Mouse (Mus musculus) megakaryocyte-erythroid progenitor cell, adult 5-6 weeks (primary cell): ENCODE measurements around the gene Zmym1. TPM values are rescaled to one million over a fixed set of nuclear protein-coding genes. Genes with fewer than 3 reads are reported as not detected.
A peak's percentile ranks its signal among the peaks of the same experiment; 100 is the strongest.
"Not testable (repeated sequence)": the region's sequence is repeated elsewhere in the genome, so short reads cannot be mapped to it uniquely, and the experiment has no call there.

Source experiments
- ATAC-seq: replicated peaks from 2 replicates; pipeline ENCODE4 v1.8.0; 2016; ENCODE audit warnings: mild to moderate bottlenecking, inconsistent platforms; ENCODE audit not compliant: severe bottlenecking, poor library complexity, low FRiP score, low TSS enrichment
- total RNA-seq, 2 experiments: library from RNA; stranded (forward) in 1 of 2; stranded (reverse) in 1 of 2; fragments of 200-1000, 215-1000 nt in 1 of 2; fragments of >200 nt in 1 of 2; fragmentation: Nextera tagmentation in 1 of 2; gene quantifications; 2 replicates each; pipeline ENCODE4 v1.2.3; 2014 to 2017

The Zmym1 gene
- total RNA-seq, 2 experiments from 2014 or later: 13.6 to 20.0 TPM

DNA sequence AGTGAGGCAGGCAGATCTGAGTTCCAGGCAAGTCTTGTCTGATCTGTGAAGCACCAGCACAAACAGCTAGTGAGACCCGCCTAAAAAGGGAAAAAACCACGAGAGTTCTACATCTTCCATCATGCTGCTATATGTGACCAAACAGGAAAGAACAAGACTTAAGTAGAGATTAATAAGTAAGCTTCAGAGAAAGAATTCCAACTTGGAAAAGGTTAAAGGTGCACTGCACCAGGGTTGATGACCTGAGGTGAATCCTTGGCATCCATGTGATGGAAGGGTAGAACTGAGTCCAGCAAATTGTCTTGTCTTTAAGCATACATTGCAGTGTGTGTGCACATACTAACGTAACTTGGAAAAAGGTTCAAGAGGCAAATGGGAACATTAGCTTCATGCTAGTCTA, 23.8 kb downstream of the Zmym1 start:
- ATAC-seq: no peak

DNA sequence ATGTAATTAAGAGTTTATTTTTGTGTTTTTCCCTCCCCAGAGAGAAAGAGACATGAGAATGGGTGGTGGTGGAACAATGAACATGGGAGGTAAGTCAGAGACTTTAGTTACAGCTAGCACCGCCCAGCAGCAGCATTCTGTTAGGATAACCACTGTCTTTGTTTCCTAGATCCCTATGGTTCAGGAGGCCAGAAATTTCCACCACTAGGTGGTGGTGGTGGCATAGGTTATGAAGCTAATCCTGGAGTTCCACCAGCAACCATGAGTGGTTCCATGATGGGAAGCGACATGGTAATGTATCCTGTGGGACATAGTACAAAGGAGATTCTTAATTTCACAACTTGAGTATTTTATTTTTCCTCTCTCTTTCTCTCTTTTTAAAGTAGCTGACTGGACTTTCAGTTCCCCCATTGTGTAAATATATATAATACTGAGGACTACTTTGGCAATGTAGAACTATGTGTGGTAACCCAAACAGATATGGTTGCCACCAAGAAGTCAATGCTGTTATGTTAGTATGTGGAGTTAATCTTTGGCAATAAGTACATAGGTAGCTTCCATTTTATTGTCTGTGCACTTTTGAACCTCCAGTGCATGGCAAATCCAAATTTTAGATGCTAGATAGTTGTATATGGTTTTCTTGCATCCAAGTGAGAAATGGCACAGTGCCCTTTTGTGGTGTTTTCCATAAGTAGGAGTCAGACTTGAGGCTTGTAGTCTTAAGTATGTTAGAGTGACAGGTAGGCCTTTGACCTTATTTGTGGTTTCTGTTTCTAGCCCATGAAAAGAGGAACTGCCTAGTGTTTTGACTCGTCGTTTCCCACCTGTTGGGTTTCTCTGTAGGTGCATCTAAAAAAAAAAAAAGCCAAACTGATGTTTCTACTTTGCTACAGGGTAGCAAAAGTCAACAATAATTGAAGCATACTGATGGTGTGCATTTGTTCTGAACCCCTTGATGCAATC, 33.4 kb downstream of the Zmym1 start:
- ATAC-seq: peak; percentile 60; the same call in 1 of the 2 replicates

DNA sequence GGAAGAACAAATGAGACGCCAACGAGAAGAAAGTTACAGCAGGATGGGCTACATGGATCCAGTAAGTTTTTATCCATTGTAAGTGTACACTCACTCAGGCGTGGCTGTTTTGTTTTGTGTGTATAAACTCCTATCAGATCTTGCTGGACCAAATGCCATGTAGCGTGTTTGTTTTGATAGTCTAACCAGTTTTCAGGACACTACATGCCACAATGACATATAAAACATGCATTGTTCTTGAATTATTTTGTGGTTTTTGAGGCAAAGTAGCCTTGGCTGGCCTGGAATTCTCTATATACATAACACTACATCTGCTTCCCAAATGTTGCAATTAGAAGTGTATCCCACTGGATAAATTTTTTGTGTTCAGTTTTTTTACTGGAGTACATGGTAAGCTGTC, 34.1 kb downstream of the Zmym1 start:
- no peak for ATAC-seq

DNA sequence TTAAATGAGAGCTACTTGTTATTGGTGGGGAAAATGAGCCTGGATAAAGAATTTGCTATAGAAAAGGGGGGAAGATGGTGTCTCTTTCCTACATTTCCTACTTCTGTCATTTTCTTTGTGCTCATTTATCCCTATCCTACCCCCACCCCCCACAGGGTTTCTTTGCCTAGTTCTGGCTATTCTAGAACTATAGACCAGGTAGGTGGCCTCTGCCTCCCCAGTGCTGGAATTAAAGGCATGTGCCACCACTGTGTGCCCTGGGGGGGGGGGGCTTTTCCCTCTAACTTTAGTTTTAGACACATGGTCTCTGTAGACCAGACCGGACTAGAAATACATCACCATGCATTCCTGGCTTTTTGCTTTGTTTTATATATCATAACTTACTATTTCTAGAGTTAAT, 36.7 kb downstream of the Zmym1 start:
- no peak for ATAC-seq

DNA sequence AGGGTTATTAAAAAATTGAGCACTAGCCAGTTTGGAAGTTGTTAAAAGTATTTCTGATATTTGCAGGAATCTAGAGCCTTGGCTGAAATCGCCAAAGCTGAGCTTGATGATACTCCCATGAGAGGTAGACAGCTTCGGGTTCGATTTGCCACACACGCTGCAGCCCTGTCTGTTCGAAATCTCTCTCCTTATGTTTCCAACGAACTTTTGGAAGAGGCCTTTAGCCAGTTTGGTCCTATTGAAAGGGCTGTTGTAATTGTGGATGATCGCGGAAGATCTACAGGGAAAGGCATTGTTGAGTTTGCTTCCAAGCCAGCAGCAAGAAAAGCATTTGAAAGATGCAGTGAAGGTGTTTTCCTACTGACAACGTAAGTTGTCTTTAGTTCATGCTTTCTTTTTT, 37.8 kb downstream of the Zmym1 start:
- no peak for ATAC-seq

DNA sequence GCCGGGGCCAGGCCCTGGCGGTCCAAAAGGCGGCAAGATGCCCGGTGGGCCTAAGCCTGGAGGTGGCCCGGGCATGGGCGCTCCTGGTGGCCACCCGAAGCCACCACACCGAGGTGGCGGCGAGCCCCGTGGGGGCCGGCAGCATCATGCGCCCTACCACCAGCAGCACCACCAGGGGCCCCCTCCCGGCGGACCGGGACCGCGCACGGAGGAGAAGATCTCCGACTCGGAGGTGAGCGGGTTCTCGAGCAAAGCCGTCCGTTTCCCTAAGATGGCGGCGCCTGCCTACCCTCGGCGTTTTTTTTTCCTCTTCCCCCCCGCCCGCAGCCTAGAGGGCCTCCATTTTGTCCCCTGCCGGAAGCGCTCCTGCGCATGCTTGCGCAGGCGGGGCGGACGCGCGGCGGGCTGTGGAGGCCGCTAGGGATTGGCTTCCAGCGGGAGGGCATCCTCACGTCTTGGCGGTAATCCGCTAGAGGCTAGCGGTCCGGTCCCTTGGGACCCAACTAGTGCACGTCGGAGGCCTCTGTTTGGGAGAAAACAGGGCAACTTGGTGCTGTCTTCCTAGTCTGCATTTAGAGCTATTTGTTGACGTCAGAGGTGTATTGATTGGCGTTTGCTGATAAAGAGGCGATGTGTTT, 38.8 kb downstream of the Zmym1 start:
- peak; percentile 67 for ATAC-seq

DNA sequence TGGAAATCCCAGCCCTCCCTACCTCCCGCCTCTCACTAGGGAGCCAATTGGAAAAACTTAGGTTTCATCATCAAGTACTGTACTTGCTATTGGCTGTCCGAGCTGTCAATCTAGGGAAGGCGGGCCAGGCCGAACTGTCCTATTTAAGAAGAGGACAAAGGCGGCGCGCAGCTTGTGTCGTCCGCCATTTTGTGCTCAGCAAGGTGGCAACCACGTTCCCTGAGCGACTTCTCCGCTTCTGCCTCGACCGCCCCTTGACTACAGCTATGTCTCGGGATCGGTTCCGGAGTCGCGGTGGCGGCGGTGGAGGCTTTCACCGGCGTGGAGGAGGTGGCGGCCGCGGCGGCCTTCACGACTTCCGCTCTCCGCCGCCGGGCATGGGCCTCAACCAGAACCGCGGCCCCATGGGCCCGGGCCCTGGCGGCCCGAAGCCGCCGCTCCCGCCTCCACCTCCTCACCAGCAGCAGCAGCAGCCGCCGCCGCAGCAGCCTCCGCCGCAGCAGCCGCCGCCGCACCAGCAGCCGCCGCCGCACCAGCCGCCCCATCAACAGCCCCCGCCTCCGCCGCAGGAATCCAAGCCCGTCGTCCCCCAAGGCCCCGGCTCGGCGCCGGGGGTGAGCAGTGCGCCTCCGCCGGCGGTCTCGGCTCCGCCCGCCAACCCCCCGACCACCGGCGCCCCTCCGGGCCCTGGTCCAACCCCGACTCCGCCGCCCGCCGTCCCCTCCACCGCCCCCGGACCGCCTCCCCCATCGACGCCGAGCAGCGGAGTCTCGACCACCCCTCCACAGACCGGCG, 39.6 kb downstream of the Zmym1 start, which contains the start of gene Sfpq:
Gene Sfpq, plus strand, starts transcription at position 174 of the 795 bp plus-strand sequence.
- peak; percentile 89 for ATAC-seq

DNA sequence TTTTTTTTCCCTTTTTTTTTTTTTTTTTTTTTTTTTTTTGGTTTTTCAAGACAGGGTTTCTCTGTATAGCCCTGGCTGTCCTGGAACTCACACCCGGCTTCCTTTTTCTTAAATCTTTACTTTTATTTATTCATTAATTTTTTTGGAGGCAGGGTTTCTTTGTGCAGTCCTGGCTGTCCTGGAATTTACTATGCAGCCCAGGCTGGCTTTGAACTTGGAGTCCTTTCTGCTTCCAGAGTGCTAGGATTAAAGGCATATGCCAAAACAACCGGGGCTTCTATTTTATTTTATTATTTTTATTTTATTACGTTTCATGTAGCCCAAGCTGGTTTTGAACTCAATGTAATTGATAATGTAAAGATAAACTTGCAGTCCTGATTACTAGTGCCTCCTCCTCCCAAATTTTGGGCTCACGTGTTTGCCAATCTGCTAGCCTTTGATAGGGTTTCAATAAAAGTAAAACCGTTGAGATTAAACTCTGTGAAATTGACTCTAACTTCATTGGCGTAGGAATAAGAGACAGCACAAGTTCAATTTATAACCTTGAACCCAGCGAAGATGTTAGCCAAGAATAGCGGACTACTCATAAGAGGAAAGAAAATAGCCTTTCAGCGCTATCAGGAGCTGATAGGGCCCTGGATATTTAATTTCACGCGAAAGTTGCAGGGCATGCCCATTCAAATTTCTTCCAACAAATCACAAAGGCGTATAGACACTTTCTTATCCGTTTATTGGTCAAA, 40.4 kb downstream of the Zmym1 start:
- no peak; the same call in 1 of the 2 replicates for ATAC-seq

DNA sequence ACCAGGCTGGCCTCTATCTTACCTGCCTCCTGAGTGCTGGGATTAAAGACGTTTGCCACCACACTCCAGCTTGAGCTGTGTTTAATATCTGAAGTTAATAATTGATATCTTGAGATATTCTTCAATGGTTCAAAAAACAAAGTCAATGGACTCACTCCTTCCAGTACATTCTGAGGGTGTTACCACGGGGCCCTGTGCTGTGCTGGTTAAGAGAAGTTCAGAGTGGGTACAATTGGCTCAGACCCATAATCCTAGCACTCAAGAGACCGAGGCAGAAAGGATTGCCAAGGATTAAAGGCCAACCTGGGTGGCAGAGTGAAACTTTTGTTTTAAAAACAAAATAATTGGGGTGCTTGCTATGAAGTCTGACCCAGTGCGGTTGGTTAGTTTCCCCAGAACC, 44.6 kb downstream of the Zmym1 start:
- ATAC-seq: no peak

DNA sequence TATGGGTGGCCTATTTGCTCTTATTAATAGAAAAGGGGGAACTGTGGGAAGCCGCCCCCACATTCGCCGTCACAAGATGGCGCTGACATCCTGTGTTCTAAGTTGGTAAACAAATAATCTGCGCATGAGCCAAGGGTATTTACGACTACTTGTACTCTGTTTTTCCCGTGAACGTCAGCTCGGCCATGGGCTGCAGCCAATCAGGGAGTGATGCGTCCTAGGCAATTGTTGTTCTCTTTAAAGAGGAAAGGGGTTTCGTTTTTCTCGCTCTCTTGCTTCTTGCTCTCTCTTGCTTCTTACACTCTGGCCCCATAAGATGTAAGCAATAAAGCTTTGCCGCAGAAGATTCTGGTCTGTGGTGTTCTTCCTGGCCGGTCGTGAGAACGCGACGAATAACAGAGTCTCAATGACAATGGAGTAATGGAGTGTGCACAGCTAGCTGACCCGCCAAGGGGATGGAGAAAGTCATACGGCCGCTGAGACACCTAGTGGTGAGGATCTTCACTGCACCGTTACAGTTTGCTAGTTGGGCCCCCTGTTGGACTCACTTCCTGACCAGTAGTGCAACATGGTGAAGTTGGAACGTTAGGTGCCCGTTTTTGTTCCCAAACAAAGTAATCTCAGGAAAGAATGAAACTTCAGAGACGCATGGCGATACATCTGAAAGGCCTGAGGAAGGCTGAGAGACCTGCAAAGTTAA, 45.5 kb downstream of the Zmym1 start:
- peak; percentile 100 for ATAC-seq

DNA sequence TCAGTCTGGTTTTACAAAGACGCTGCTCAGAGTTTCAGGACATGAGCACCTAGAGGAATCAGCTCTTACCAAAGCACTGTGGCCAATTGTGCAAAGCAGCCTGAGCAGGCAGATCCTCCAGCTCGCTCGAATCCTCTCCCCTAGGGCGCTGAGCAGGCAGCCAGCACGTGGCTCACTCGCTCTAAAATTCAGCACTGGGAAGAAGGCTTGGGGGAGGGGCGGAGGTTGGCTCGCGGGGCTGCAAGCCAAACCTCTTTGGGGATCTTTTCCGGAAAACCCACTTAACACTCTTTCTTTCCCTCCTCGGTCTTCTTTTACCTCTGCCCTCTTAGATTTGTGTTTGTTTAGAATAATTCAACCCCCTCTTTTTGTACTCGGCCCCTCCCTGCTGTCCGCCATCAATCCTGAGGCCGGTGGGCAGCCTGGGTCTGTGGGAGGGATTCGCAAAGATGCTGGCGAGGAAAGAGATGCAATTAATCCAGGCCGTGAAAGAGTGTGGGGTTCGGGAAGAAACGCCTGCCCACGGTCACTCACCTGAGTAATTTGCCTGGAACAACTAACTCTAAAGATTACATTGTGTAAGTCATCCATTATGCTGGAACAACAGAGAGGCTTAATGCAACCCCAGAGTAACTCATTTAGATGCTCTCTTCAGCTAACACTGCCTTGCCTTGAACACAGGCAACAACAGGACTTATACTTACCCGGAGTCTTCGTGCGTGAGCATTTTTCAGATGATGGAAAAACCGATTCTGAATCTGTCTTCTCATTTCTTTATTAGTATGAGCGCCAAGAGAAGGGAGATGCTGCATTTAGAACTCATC, 55.6 kb downstream of the Zmym1 start:
- peak; percentile 70; the same call in 1 of the 2 replicates for ATAC-seq

DNA sequence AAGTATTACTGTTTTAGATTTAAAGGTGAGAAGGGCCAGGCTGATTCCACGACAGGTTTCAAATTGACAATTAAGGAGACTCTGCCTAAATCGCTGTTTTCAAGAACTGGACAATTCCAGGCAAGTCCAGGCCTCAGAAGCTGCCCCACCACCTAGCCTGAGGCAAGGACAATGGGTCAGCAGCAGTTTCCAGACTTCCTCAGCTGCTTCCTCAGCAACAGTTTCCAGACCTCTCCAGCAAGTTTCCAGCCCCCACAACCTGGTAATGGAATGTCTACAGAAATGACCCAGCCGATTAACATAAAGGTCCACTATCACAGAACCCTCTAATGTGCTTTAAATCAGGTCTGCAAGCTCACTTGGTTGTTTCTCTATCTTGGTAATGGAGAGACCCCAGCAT, 56.6 kb downstream of the Zmym1 start:
- no peak for ATAC-seq

DNA sequence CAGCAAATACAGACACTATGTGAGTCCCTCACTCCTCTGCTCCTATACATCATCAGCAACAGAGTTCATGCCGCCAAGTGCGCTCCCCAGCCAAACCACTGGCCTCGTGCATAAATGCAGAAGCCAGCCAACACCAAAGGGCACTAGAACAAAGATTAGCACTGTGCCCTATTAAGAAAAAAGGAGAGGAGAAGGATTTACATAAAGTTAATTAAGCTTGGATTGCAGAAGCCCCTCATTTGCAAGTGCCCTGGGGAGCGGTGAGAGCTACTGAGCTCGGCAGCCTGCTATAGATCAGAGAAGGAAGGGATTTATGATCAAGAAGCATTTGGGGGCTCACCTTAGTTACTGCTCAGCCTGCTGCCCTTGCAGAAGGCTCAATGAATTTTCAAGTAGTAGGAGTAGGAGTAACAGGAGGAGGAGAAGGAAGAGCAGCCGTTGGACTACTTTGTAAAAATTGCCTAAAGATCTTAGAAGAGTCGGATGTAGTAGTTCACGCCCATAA, 60.3 kb downstream of the Zmym1 start:
- ATAC-seq: no peak

DNA sequence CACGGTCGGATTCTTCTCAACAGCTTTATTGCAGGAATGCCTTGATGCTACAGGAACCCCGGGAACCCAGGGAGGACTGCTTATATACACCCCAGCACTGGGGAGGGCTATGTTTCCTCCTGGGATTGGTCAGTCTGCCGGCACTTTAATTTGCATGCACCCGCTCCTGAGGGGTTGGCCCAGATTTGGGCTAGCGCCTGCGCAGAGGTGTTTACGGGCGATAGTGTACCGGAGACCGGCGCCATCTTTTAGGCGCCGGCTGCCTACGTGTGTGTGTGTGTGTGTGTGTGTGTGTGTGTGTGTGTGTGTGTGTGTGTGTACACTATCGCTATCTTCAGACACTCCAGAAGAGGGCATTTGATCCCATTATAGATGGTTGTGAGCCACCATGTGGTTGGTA, 61.6 kb downstream of the Zmym1 start:
- not testable (repeated sequence) for ATAC-seq
